Mouse (Mus musculus): ENCODE measurements around the gene Hist1h4h.

DNA sequence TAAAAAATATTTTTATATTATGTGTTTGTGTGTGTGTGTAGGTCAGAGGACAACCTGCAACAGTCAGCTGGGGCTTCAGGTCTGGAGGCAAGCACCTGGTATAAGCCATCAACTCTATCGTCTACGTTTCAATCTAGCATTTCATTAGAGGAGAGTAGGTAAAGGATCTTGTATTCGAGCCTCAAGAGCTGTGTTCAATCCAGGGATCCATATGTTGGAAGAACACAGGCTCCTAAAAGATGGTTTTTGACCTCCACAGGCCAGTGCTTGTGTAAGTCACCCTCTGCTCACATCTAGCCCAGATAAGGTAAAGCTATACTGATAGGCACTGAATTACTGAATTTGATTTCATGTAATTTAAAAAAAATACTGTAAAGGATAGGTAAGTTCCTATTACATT, 26.1 kb downstream of the Hist1h4h start:
- TF ChIP-seq CTCF (IDR thresholded peaks at IDR 0.05; ENCODE audit: low read depth) (no peak), EP300 (IDR thresholded peaks at IDR 0.05; ENCODE audit: low read depth) (no peak)
